Mouse (Mus musculus): ENCODE data around the gene Iqce. TPM values are rescaled to one million over a fixed set of nuclear protein-coding genes. Genes with fewer than 3 reads are reported as not detected.

Iqce gene
- polyA plus RNA-seq, 1 experiment from 2014 or later = 28.2 TPM

DNA sequence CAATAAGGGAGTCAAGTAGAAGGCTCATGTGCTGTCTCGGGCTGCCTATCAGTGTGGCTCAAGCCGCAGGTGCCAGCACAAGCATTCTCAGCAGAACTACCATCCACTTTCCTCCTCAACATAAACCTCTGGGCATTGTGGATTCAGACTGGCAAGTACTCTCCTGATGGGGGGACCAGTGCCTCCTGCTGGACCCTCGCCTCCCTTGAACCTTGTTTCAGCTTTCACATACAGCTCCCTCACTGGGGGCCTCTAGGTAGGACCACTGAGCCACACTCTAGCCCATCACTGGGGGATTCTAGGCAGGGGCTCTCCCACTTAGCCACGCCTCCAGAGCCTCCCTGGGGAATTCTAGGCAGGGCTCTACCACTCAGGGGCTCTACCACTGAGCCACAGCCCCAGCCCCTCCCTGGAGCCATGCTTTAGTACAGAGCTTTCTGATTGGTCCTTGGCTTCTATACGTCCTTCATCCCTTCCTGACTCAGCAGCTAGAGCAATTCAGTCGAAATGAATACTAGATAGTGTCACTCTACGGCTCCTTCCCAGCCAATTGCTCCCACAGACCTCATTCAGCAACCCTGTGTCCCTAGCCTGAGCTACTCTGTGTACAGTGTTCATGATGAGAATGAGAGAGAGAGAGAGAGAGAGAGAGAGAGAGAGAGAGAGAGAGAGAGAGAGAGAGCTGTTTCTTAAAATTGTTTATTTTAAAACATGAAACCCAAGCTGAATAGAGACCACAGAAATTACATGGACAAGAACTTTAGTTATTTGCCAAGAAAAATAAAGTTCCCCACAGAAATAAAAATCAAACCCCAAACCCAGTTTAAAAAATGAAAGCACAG is 82.1 kb downstream of the Iqce start:
- Histone ChIP-seq H3K27ac (replicated peaks) (peak overlapping the region; percentile 60; the same call in 1 of the 2 replicates), H3K9me3 (replicated peaks) (no peaks in the 10 kb centered on the region), H3K4me2 (replicated peaks) (no peak overlapping the region), H3K4me1 (peaks cover 30% of the 10 kb centered on the region), H3K27me3 (no peaks in the 10 kb centered on the region), H3K36me3 (peaks cover 37% of the 10 kb centered on the region), H3K9ac (no peak overlapping the region), H3K4me3 (replicated peaks) (no peak overlapping the region)
- no peak for ATAC-seq (ENCODE audit: insufficient number of reproducible peaks, low FRiP score, low TSS enrichment, low read depth)
- WGBS = 49% methylated on average over 7 of the region's 7 CpGs

DNA sequence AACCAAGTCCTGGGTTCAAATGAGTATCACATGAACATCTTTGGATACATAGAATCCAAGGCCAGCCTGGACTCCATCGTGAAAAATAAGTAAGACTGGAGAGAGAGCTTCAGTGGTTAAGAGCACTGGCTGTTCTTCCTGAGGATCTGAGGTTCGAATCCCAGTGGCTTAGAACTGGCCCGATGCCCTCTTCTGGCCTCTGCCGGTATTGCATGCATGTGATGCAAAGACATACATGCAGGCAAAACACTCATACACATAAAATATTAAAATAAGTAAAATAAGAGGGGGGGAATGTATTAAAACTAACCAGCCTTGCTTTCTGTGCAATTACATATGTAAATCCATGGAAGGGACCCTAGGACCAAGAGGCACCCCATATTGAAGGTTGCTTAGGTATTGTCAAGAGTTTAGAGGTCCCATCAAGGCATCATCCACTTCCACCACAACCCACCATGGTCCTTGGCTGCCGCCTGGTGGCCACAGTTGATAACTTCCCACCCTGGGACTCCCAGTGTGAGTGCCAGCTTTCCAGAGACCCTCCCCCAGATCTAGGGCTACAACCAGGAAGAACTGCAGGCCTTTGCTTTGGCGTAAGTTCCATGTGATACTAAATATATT is 82.9 kb downstream of the Iqce start:
- peaks cover 30% of the 10 kb centered on the region for H3K4me1 ChIP-seq
- no peak overlapping the region for H3K27ac ChIP-seq (replicated peaks)
- H3K27me3 ChIP-seq = no peaks in the 10 kb centered on the region
- H3K36me3 ChIP-seq = peaks cover 37% of the 10 kb centered on the region
- H3K9ac ChIP-seq = no peak overlapping the region
- no peaks in the 10 kb centered on the region for H3K9me3 ChIP-seq (replicated peaks)
- no peak overlapping the region for H3K4me3 ChIP-seq (replicated peaks)
- 23% methylated on average over 6 of the region's 6 CpGs for WGBS
- ATAC-seq (ENCODE audit: insufficient number of reproducible peaks, low FRiP score, low TSS enrichment, low read depth) = no peak
- H3K4me2 ChIP-seq (replicated peaks) = no peak overlapping the region

DNA sequence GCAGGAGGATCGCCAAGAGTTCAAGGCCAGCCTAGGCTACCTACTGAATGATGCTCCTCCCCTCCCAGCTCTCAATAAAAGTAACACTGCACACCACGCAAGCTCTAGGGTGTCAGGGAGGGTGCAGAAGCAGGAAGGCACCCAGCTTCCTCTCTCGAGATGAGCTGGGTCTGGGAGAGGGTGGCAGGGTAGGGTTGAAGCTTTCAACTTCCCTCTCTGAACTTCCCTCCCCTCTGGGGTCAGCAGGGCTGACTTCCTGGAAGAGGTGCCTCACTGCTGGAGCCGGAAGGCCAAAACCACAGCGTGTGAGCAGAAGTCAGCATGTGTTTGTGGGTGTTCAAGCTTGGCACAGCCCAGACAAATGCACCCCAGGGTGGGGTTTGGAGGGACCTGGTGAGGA is 84.5 kb downstream of the Iqce start:
- peaks cover 36% of the 10 kb centered on the region for H3K36me3 ChIP-seq
- H3K27ac ChIP-seq (replicated peaks) = peak overlapping the region; percentile 3; the same call in 1 of the 2 replicates
- H3K9me3 ChIP-seq (replicated peaks) = no peaks in the 10 kb centered on the region
- ATAC-seq (ENCODE audit: insufficient number of reproducible peaks, low FRiP score, low TSS enrichment, low read depth) = no peak
- H3K9ac ChIP-seq = no peak overlapping the region
- H3K4me1 ChIP-seq = peaks cover 30% of the 10 kb centered on the region
- no peaks in the 10 kb centered on the region for H3K27me3 ChIP-seq
- no peak overlapping the region for H3K4me2 ChIP-seq (replicated peaks)
- WGBS = 67% methylated on average over 5 of the region's 5 CpGs
- H3K4me3 ChIP-seq (replicated peaks) = no peak overlapping the region

DNA sequence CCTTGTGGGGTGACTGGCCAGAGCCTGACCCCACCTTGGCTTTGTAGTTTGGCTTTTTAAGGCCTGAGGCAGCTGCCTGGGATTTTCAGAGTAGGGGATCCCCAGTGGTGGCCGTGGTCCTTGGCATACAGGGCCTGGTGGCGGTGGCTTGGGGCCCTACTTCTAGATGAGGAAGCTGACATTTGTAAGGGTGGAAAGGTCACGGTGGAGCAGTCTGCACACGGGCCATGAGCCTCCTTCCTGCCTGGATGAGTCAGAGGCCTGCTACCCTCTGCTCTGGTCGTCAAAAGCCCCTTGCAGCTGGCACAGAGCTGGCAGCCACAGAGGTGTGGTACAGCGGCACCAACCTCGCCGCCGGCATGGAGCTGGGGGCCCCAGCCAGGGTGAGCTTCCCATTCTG is 85.5 kb downstream of the Iqce start:
- Histone ChIP-seq H3K36me3 (peaks cover 33% of the 10 kb centered on the region), H3K9me3 (replicated peaks) (no peaks in the 10 kb centered on the region), H3K9ac (no peak overlapping the region), H3K27ac (replicated peaks) (peak overlapping the region; percentile 3), H3K27me3 (no peaks in the 10 kb centered on the region), H3K4me2 (replicated peaks) (no peak overlapping the region), H3K4me1 (peaks cover 30% of the 10 kb centered on the region), H3K4me3 (replicated peaks) (no peak overlapping the region)
- ATAC-seq (ENCODE audit: insufficient number of reproducible peaks, low FRiP score, low TSS enrichment, low read depth) = peak; percentile 25; the same call in 1 of the 2 replicates
- 55% methylated on average over 9 of the region's 9 CpGs for WGBS

DNA sequence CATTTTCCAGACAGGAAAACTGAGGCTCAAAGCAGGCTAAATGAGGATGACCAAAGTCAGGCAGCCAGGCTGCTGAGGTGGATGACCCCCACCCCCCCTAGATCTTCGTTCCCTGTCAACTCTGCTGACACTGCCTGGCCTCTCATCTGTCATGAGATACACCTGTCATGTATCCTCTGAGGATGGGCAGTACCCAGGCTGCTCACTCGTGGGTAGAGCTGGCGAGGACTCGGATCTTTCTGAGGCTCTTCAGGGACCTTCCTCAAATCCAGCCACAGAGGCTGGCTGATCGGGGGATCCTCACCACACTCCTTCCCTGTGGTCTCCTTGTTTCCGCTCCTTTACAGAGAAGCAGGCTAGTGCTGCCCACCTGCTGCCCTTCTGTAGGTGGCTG is 86.1 kb downstream of the Iqce start:
- Histone ChIP-seq H3K9ac (no peak overlapping the region), H3K36me3 (peaks cover 29% of the 10 kb centered on the region)

DNA sequence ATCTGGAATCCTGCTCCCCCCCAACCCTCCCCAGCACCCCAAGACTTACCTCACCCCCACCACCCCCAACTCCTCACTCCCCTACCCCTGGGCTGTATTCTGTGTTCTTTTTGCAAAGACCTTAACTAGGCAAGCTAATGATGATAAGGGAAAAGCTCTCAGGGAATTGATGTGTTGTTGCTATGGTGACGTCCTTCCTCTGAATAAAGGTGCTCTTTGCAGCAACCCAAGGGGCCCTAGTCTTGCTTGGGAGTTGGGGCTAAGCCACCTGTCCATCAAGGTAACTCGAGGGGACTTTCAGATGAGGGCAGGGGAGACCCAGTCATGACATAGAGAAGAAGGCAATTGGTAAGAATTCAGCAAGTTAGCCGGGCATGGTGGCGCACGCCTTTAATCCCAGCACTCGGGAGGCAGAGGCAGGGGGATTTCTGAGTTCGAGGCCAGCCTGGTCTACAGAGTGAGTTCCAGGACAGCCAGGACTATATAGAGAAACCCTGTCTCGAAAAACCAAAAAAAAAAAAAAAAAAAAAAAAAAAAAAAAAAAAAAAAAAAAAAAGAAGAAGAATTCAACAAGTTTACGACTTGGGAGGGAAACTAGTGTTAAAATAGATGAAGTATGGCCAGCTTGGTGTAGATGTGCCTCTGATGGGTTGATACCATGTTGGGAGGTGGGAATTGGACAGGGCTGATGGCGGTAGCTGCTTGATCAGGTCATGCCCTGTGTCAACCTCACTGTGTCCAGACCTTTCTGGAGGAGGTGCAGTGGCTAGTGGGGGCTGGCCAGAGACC is 86.7 kb downstream of the Iqce start:
- H3K4me3 ChIP-seq (replicated peaks) = no peak overlapping the region
- H3K36me3 ChIP-seq = peaks cover 29% of the 10 kb centered on the region
- ATAC-seq (ENCODE audit: insufficient number of reproducible peaks, low FRiP score, low TSS enrichment, low read depth) = no peak
- 77% methylated on average over 10 of the region's 10 CpGs for WGBS
- H3K4me1 ChIP-seq = peaks cover 32% of the 10 kb centered on the region
- no peaks in the 10 kb centered on the region for H3K9me3 ChIP-seq (replicated peaks)
- no peak overlapping the region for H3K9ac ChIP-seq
- no peak overlapping the region for H3K4me2 ChIP-seq (replicated peaks)
- no peaks in the 10 kb centered on the region; the same call in 1 of the 2 replicates for H3K27me3 ChIP-seq
- no peak overlapping the region for H3K27ac ChIP-seq (replicated peaks)

More for the DNA sequence above, 86.1 kb downstream of the Iqce start:
- Histone ChIP-seq H3K27ac (replicated peaks) (peak overlapping the region; percentile 3), H3K9me3 (replicated peaks) (no peaks in the 10 kb centered on the region), H3K27me3 (no peaks in the 10 kb centered on the region; the same call in 1 of the 2 replicates), H3K4me1 (peaks cover 30% of the 10 kb centered on the region), H3K4me2 (replicated peaks) (no peak overlapping the region), H3K4me3 (replicated peaks) (no peak overlapping the region)
- no peak for ATAC-seq (ENCODE audit: insufficient number of reproducible peaks, low FRiP score, low TSS enrichment, low read depth)
- WGBS = 61% methylated on average over 6 of the region's 6 CpGs

DNA sequence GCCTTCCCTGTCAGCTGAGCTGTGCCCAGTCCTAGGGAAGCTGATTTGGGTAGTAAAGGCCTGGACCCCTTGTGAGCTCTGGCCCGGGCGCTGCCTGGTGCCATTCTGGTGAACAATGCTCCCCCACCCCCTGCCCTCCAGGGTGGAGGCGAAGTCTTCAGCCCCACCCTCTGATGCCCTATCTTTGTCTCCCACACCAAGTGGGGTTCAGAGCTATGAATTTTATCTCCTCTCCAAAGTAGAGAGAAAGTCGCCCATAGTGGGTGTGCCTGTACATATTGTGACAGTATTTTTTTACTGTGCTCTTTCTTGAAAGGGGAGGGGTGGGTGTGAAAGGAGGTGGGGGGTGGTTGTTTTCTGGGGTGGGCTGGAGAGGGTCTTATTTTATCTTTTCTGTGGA is 87.3 kb downstream of the Iqce start:
- ATAC-seq (ENCODE audit: insufficient number of reproducible peaks, low FRiP score, low TSS enrichment, low read depth) = no peak
- H3K4me3 ChIP-seq (replicated peaks) = no peak overlapping the region
- peaks cover 29% of the 10 kb centered on the region for H3K36me3 ChIP-seq
- H3K9ac ChIP-seq = no peak overlapping the region
- H3K27ac ChIP-seq (replicated peaks) = no peak overlapping the region
- peaks cover 35% of the 10 kb centered on the region for H3K4me1 ChIP-seq
- no peak overlapping the region for H3K4me2 ChIP-seq (replicated peaks)
- H3K27me3 ChIP-seq = no peaks in the 10 kb centered on the region; the same call in 1 of the 2 replicates
- 86% methylated on average over 4 of the region's 4 CpGs for WGBS
- H3K9me3 ChIP-seq (replicated peaks) = no peaks in the 10 kb centered on the region

DNA sequence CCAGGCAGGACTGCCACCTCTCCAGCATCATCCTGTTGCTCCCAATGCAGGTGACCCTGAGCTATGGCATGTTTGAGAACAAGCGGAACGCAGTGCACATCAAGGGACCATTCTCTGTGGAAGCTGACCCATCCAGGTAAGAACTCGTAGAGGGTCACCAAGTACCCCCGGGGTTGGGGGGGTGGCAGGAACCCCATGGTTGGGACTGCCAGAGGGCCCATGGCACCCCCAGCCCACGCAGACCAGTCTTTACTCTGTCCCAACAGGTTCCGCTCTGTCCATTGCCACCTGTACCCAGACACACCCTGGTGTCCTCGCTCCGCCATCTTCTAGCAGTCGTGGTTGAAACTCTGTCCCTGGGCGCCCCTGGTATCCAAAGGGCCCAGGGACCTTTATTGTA is 88.0 kb downstream of the Iqce start:
- no peaks in the 10 kb centered on the region; the same call in 1 of the 2 replicates for H3K27me3 ChIP-seq
- no peak overlapping the region for H3K4me2 ChIP-seq (replicated peaks)
- H3K4me1 ChIP-seq = peaks cover 42% of the 10 kb centered on the region
- ATAC-seq (ENCODE audit: insufficient number of reproducible peaks, low FRiP score, low TSS enrichment, low read depth) = no peak
- H3K27ac ChIP-seq (replicated peaks) = no peak overlapping the region
- WGBS = 91% methylated on average over 10 of the region's 10 CpGs
- no peak overlapping the region for H3K9ac ChIP-seq
- no peak overlapping the region for H3K4me3 ChIP-seq (replicated peaks)
- H3K36me3 ChIP-seq = peaks cover 29% of the 10 kb centered on the region
- H3K9me3 ChIP-seq (replicated peaks) = no peaks in the 10 kb centered on the region

DNA sequence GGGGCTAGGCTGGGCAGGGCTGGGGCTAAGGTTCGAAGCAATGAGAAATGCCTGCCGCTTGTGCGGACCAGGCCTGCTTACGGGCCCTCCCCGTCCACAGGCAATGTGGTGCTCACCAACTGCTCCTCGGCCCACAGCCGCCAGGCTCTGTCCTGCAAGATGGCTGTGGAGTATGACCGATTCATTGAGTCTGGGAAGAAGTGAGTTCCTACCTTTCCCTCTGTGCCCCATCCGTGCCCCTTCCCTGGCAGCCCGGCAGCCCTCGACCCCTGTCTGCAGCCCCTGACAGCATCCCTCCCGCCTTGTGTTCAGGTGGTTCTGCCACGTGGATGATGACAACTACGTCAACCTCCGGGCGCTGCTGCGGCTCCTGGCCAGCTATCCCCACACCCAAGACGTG is 90.0 kb downstream of the Iqce start:
- Histone ChIP-seq H3K4me1 (peaks cover 60% of the 10 kb centered on the region), H3K27me3 (peaks cover 3% of the 10 kb centered on the region; the same call in 1 of the 2 replicates), H3K4me3 (replicated peaks) (peak overlapping the region; percentile 63)

More for the DNA sequence above, 90.0 kb downstream of the Iqce start:
- Histone ChIP-seq H3K27ac (replicated peaks) (peak overlapping the region; percentile 93; the same call in 1 of the 2 replicates), H3K9me3 (replicated peaks) (no peaks in the 10 kb centered on the region), H3K36me3 (peaks cover 29% of the 10 kb centered on the region), H3K4me2 (replicated peaks) (peak overlapping the region; percentile 90), H3K9ac (no peak overlapping the region)
- no peak for ATAC-seq (ENCODE audit: insufficient number of reproducible peaks, low FRiP score, low TSS enrichment, low read depth)
- WGBS = 49% methylated on average over 18 of the region's 18 CpGs
